Mouse (Mus musculus) kidney, adult 2 months (tissue): ENCODE measurements around the gene Plac8. TPM values are rescaled to one million over a fixed set of nuclear protein-coding genes. Genes with fewer than 3 reads are reported as not detected.
A peak's percentile ranks its signal among the peaks of the same experiment; 100 is the strongest.

ENCODE experiments used
- DNase-seq: peaks from one replicate; pipeline ENCODE4 v3.0.0; 2021
- H3K27ac ChIP-seq: fragments of 200-500 bp; 2 replicates; pipeline ENCODE4 v1.5.1; 2012; ENCODE audit warnings: low read depth, low read length, control low read depth, inconsistent platforms; ENCODE audit not compliant: insufficient read depth
- H3K27me3 ChIP-seq: fragments of 200-500 bp; replicated peaks from 2 replicates; pipeline ENCODE4 v1.6.1; 2012; ENCODE audit warnings: mild to moderate bottlenecking, moderate library complexity, low read length, inconsistent platforms; ENCODE audit not compliant: control insufficient read depth, insufficient read depth
- H3K36me3 ChIP-seq: fragments of 200-500 bp; 2 replicates; pipeline ENCODE4 v1.6.1; 2012; ENCODE audit warnings: mild to moderate bottlenecking, moderate library complexity, low read length, inconsistent platforms; ENCODE audit not compliant: control insufficient read depth, insufficient read depth
- H3K4me1 ChIP-seq: fragments of 200-500 bp; 2 replicates; pipeline ENCODE4 v1.6.1; 2011; ENCODE audit warnings: low read length; ENCODE audit not compliant: control insufficient read depth, insufficient read depth
- H3K4me3 ChIP-seq: fragments of 200-500 bp; 2 replicates; pipeline ENCODE4 v1.5.1; 2011; ENCODE audit warnings: mild to moderate bottlenecking, low read depth, low read length, control low read depth; ENCODE audit not compliant: insufficient read depth
- CTCF ChIP-seq: fragments of 200-500 bp; conservative IDR thresholded peaks from 2 replicates; pipeline ENCODE4 v1.5.1; 2011; ENCODE audit warnings: low read depth, mild to moderate bottlenecking, control low read depth, low read length, moderate library complexity, mixed read lengths; ENCODE audit not compliant: insufficient read depth, insufficient read length
- POLR2A ChIP-seq: fragments of 200-500 bp; IDR thresholded peaks from one replicate; pipeline ENCODE4 v1.6.1; 2011; ENCODE audit warnings: low read depth, low read length, control low read depth
- WGBS: fragments of 180-500 bp; shearing (Covaris S2); methylation state at CpG from one replicate; pipeline ENCODE4 v1.1.7; 2018; 5-methylcytosine and 5-hydroxymethylcytosine counted together
- polyA plus RNA-seq: library from polyadenylated mRNA; depleted of rRNA; stranded (reverse); fragments of >200 nt; gene quantifications from 2 replicates; pipeline ENCODE4 v1.2.3, GENCODE M21; 2012

The Plac8 gene
- polyA plus RNA-seq, 1 experiment: 60.0 TPM

DNA sequence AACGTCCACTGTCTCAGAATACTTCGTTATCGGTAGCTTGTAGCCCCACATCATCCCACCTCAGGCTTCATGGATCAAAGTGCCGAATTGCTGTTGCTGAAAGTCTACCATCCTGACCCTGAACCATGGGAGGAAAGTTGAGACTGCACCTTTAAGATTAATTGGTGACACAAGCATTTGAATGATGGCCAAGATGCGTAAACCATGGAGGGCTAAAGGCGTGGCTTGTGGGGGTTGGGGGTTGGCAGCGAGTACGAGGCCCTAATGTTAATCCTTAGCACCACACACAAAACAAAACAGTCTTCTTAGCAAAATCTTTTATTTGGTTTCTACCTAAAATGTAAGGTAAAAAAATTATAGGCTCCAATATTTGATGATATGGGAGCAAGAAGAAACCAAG lies 18.6 kb downstream of the Plac8 start:
- H3K4me3 ChIP-seq: no peak overlapping the region
- no peaks in the 10 kb centered on the region for H3K27me3 ChIP-seq
- no peak overlapping the region for H3K27ac ChIP-seq
- 40% methylated on average over 8 of the region's 8 CpGs for WGBS
- no peak for DNase-seq
- peaks cover 7% of the 10 kb centered on the region for H3K4me1 ChIP-seq
- H3K36me3 ChIP-seq: no peaks in the 10 kb centered on the region
- TF ChIP-seq POLR2A (no peak), CTCF (no peak)

DNA sequence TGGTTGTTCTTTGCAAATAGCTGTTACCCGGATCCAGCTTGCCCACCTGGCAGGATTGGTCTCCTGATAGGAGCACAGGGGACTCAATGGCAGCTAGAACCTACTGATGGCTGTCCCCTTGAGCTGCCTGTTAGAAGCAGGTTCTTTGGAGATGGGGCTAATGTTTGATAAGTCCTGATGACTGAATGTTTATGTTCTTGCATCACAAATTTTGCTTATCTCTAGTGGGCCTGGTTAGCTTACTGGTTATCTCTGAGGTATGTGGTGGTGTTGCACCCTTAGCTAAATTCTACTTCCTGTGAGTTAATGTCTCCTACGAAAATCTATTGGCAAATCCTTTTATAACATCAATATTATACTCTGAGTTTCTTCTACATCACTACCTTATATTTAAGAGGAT lies 20.1 kb downstream of the Plac8 start:
- Histone ChIP-seq H3K4me1 (no peaks in the 10 kb centered on the region; the same call in 1 of the 2 replicates), H3K36me3 (no peaks in the 10 kb centered on the region), H3K27ac (no peak overlapping the region), H3K27me3 (no peaks in the 10 kb centered on the region), H3K4me3 (no peak overlapping the region)
- TF ChIP-seq POLR2A: no peak
- 79% methylated on average over 2 of the region's 2 CpGs for WGBS
- DNase-seq: no peak

DNA sequence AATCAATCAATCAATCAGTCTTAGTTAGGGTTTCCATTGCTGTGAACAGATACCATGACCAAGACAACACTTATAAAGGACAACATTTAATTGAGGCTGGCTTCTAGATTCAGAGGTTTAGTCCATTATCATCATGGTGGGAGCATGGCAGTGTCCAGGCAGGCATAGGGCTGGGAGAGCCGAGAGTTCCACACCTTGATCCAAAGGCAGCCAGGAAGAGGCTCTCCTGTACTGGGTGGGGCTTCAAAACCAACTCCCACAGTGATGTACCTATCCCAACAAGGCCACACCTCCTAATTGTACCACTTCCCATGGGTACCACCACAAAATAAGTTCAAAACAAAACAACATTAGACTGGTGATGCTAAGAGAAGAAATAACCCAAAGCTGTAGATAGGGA lies 21.9 kb downstream of the Plac8 start:
- Histone ChIP-seq H3K27me3 (no peaks in the 10 kb centered on the region), H3K4me1 (no peaks in the 10 kb centered on the region), H3K4me3 (no peak overlapping the region), H3K27ac (no peak overlapping the region), H3K36me3 (no peaks in the 10 kb centered on the region)
- TF ChIP-seq CTCF (no peak), POLR2A (no peak)
- 96% methylated on average over 1 of the region's 1 CpGs for WGBS
- DNase-seq: no peak

DNA sequence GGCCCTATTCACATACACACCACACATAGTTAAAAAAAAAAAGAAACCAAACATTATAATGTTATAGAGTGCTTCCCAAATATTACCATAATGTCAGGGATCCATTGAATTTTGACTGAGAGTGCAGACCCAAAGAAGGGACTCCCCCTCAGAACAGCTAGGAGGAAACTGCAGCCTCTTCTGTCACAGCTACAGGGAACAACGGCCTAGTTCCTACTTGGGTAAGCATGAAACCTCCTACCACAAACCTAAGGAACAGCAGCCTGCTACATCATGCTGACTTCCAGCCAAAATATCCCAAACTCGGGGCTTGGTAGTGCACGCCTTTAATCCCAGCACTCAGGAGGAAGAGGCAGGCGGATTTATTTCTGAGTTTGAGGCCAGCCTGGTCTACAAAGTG lies 22.7 kb downstream of the Plac8 start:
- H3K27ac ChIP-seq: no peak overlapping the region
- H3K36me3 ChIP-seq: no peaks in the 10 kb centered on the region
- no peaks in the 10 kb centered on the region for H3K4me1 ChIP-seq
- 92% methylated on average over 4 of the region's 4 CpGs for WGBS
- no peak for DNase-seq
- no peak for TF ChIP-seq CTCF
- no peak for TF ChIP-seq POLR2A
- no peak overlapping the region for H3K4me3 ChIP-seq
- no peaks in the 10 kb centered on the region for H3K27me3 ChIP-seq

DNA sequence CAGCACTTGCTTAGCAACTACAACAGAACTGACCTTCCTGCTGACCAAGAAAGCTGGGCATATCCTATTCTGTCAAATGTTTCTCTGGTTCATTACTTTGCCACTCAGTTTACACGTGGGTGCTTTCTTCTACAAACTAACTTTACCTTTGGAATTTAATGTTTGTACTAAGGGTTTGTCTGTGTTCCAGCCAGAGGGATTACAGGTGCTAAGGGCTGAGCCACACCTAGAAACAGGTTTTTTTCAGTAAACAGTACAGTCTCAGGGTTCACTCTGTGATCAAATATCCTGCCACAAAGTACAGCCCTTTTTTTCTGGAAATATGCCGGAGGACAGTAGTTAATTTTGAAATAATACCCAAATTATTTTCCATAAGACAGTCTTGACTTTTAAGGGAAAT lies 23.8 kb downstream of the Plac8 start:
- no peak for TF ChIP-seq POLR2A
- TF ChIP-seq CTCF: no peak
- H3K4me3 ChIP-seq: no peak overlapping the region
- H3K36me3 ChIP-seq: no peaks in the 10 kb centered on the region
- no peak overlapping the region for H3K27ac ChIP-seq
- 57% methylated on average over 2 of the region's 2 CpGs for WGBS
- no peaks in the 10 kb centered on the region for H3K4me1 ChIP-seq
- no peaks in the 10 kb centered on the region for H3K27me3 ChIP-seq
- DNase-seq: no peak

DNA sequence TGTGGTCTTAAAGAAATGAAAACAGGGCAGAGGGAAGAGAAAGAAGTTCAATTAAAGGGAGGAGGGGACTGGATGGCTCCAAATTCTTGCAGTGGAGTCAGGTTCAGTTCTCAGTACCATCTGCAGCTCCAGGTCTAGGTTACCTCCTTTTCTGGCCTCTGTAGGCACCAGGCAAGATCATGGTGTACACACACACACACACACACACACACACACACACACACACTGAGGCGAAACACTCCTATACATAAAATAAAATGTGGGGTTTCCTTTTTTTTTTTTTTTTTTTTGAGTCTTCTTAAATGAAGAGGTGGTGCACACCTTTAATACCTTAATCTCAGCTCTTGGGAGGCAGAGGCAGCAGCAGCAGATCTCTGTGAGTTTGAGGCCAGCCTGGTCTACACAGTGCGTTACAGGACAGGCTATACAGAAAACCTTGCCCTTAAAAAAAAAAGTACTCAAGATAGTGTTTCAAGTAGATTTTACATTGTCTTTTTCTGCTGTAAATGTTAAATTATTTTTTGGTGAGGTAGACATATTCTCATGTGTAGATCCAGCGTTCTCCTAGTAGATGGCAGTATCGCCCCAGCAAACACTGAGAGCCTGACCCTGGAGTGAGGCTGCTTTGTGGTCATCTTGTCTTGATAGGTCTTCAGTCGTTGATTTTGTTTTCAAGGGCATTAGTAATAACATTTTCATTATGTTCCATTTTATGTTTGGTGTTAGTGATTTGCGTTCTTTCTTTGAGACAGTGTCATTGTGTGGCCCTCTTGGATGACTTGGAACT lies 25.6 kb downstream of the Plac8 start:
- peak; percentile 20 for DNase-seq
- Histone ChIP-seq H3K36me3 (no peaks in the 10 kb centered on the region), H3K4me3 (no peak overlapping the region), H3K4me1 (no peaks in the 10 kb centered on the region), H3K27ac (no peak overlapping the region), H3K27me3 (no peaks in the 10 kb centered on the region)
- TF ChIP-seq CTCF (peak; percentile 57), POLR2A (no peak)
- 81% methylated on average over 6 of the region's 6 CpGs for WGBS

DNA sequence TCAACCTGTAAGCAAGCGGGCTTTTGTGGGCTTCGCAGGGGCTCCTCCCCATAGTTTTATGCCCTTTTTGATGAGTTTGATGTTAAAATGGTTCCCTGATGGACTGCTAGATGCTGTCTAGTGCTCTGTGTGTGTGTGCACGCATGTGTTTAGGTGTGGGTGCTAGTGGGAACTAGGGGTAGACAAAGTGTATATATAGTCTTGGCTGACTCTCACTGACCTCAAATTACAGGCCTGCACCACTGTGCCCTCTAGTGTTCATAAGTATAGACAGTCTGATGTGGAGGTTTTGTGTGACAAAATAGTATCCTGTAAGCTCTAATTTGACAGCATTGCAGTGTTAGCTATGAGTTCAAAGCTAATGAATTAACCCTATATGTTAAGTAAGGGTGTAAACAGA lies 35.4 kb downstream of the Plac8 start:
- peak; percentile 42 for DNase-seq
- TF ChIP-seq CTCF (peak; percentile 45), POLR2A (no peak)
- H3K4me3 ChIP-seq: no peak overlapping the region
- H3K36me3 ChIP-seq: peaks cover 10% of the 10 kb centered on the region
- H3K27me3 ChIP-seq: no peaks in the 10 kb centered on the region
- H3K4me1 ChIP-seq: no peaks in the 10 kb centered on the region
- no peak overlapping the region for H3K27ac ChIP-seq
- WGBS: 77% methylated on average over 3 of the region's 3 CpGs

DNA sequence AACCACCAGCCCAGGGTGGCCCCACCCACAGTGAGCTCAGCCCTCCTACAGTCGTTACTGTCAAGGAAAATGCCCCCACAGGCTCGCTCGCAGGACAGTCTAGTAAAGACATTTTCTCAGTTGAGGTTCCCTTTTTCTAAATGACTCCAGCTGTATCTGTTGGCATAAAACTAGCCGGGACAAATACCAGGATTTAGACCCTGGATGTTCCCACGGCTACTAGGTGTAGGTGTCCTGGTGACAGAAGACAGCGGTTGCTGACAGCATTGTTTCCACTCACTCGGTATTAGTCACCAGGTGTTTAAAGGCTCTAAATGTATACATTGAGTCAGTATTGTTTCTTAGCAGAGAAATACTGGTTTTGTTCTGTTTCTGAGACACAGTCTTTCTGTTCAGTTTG lies 36.2 kb downstream of the Plac8 start:
- Histone ChIP-seq H3K4me1 (no peaks in the 10 kb centered on the region), H3K27ac (no peak overlapping the region), H3K36me3 (peaks cover 11% of the 10 kb centered on the region), H3K27me3 (no peaks in the 10 kb centered on the region), H3K4me3 (no peak overlapping the region)
- DNase-seq: no peak
- whole genome bisulfite sequencing: 81% methylated on average over 7 of the region's 7 CpGs
- TF ChIP-seq POLR2A (no peak), CTCF (no peak)
